Mouse (Mus musculus) T-helper 2 cell (primary cell): ENCODE results near the gene Selp.

ENCODE experiments used
- in situ Hi-C: fragments of 300-600 bp; cut with MboI, MseI; formaldehyde crosslinking; loops from one replicate; pipeline ENCODE4 v1.15.1; 2025; ENCODE audit warnings: high pct_unique_total_duplicates

The Selp gene

GRCm38 (mm10) chr1:164114947-164115493 is at the start of gene Selp:
Selp (plus strand) TSS chr1:164115264.
- in situ Hi-C loops: no loop called here

DNA sequence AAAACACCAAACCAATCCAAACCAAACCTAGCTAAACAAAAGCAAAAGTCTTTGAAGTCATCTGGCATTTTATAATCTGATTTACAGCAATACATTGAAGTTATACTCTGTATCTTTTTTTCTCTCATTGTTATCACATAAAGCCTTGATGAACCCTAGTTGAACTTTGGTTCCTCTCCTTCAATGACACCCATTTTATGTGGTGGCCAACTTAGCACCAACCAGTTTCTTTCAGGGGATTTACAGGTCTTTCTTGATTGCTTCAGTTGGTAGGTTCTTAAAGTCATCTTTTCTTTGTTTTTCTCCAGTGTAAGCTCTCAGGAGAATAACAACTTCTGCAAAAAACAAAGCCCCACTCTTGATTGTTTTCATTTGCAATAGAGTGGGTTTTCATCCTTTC is 45.8 kb upstream of the Selp start:
- in situ Hi-C loops: no loop called here

- in situ Hi-C loops: loop anchor here (10.0 kb wide), 1 partner anchor 1336 kb away; no protein-coding TSS in a partner anchor
Observed at GRCm38 (mm10) chr1:164070461-164070860, 44.6 kb upstream of the Selp start.

DNA sequence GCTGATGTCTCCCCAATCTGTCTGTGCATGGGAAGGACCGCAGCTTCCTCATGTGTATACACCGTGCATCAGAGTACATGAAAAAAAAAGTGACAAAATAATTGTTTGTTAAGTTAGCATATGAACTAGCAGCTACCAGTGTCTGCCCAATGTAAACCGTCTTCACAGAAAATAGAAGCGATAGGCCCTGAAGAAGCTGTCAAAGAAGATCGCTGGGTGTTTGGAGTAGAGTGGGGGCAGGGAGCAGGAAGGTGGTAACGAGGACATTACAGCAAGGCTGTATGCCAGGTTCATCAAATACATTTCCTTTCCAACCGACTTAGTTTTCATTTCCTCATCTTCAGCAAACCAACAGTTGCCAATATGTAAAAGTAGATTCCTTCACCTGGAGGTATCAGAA is 44.0 kb upstream of the Selp start:
- in situ Hi-C loops: loop anchor here (10.0 kb wide), 1 partner anchor 1336 kb away; no protein-coding TSS in a partner anchor

DNA sequence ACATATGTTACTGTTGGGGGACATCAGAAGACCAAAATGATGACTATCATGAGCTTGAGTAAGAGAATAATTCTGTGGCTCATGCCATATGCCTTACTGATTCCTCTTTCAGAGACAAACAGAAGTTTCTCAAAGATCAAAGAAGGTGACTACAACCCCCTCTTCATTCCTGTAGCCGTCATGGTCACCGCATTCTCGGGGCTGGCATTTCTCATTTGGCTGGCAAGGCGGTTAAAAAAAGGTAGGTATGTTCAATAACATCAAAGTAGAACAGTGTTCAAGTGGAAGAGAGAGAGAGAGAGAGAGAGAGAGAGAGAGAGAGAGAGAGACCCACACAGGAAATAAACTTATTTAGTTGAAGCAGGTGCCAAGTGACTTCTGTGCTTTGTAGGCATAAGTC is 43.1 kb upstream of the Selp start:
- in situ Hi-C loops: loop anchor here (10.0 kb wide), 1 partner anchor 1337 kb away; no protein-coding TSS in a partner anchor

DNA sequence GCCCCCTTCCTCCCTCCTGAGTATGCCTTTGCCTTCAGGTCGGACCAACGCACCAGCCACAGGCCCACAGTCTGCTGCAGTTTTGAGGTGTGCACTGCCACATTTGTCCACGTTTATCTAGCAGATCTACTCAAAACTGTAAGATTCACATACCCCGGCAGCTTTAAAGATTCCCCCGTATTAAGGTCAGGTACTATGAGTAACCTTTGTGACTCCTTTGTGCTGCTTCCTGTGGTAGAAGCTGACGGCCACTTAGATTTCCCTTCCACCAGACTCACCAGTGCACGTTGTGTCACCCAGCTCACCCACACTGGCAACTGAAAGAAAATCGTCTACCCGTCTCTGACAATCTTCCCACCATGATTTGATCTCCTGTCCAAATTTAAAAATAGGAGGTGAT is 42.0 kb upstream of the Selp start:
- in situ Hi-C loops: loop anchor here (10.0 kb wide), 1 partner anchor 1338 kb away; no protein-coding TSS in a partner anchor

DNA sequence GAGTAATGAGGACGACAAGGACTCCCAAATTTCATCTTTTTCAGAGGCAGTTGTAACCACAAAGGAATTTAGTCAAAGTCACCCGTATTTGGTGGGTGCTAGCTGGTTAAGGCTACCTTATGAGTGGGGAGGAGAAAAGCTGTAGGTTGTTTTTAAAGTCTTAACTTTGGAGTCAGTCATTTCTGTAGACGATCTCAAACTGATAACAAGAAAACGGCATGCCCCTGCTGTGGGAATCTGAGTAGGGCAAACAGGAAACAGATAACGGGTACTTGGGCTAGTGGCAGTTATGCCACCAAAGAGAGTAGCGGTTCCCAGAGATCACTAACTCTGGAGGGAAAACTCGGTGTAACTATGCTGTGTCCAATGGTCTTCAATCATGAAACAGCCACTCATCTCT is 41.3 kb upstream of the Selp start:
- in situ Hi-C loops: loop anchor here (10.0 kb wide), 1 partner anchor 1339 kb away; no protein-coding TSS in a partner anchor

GRCm38 (mm10) chr1:164074606-164075140 is 40.4 kb upstream of the Selp start:
- in situ Hi-C loops: loop anchor here (10.0 kb wide), 1 partner anchor 1340 kb away; no protein-coding TSS in a partner anchor

DNA sequence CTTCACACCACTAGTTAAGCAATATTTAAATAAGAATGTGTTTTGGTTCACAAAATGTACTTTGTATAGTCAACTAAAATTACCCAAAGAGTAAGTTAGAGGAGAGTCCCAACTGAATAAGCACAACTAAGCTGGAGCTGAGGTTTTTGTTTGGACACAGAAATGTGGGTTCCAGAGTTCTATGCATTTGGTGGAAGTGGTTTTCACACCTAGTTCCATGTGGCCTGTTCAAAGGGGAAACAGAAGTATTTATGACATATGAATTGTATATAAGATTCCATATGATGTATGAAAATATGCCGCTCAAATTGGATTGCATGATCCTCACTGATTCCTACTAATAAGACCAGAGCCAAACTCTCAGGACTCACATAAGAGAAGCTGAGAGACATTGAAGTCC is 39.6 kb upstream of the Selp start:
- in situ Hi-C loops: loop anchor here (10.0 kb wide), 1 partner anchor 1341 kb away; no protein-coding TSS in a partner anchor

DNA sequence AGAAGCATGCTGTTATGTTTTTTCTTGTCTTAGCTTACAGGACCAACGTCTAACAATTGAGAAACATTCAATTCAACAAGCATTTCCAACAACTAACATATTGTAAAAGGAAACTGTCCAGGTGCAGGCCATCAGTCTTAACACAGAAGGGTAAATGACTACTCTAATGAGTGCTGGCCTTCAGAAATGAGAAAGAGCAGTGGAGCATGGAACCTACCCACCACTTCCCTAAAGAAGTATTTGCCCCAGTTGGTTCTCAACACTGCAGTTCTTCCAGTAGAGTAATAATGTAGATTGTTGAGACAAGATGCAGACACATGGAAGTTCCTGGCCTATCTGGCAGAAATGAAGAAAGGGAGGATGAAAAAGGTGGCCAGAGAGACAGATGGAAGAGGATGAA is 38.6 kb upstream of the Selp start:
- in situ Hi-C loops: loop anchor here (10.0 kb wide), 1 partner anchor 1342 kb away; no protein-coding TSS in a partner anchor

GRCm38 (mm10) chr1:164077031-164077430 is 38.0 kb upstream of the Selp start:
- in situ Hi-C loops: loop anchor here (10.0 kb wide), 1 partner anchor 1342 kb away; no protein-coding TSS in a partner anchor

DNA sequence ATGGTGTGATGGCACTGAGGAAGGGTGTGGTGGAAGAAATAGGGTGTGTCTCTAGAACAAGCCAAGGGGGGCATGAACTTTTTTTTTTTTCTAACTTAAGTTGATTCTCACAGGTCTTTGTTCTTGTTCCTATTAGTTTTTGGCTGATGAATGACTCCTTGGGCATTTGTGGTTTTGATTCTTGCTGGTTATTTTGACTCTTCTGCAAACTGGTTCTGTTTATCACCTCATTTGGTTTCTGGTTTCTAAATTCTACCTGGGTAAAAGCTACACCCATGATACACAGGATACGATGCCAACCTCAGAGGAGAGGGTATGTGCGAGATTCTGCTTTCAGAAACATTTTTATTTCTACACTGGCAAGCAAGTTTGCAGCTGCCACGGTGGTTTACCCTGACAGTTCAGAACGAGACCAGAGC is 36.7 kb upstream of the Selp start:
- in situ Hi-C loops: loop anchor here (10.0 kb wide), 1 partner anchor 1344 kb away; no protein-coding TSS in a partner anchor

DNA sequence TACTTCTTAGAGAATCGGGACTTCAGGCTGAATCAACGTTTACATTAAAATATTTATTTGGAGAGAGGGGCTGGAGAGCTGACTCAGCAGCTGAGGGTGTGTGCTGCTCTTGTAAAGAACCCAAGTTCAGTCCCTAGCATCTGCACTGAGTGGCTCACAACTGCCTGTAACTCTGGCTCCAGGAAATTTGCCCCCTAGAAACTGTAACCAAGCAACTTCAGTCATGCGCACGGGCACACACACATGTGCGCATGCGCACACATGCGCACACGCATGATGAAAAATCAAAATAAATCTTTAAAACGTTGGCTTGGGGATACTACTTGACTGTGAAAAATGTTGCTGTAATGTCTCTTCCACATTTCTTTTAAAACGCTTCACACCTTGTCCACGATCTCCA is 36.0 kb upstream of the Selp start:
- in situ Hi-C loops: loop anchor here (10.0 kb wide), 1 partner anchor 1344 kb away; no protein-coding TSS in a partner anchor

- in situ Hi-C loops: no loop called here
Observed at GRCm38 (mm10) chr1:164083046-164083445, 32.0 kb upstream of the Selp start.

GRCm38 (mm10) chr1:164086797-164087196 is 28.3 kb upstream of the Selp start:
- in situ Hi-C loops: no loop called here

- in situ Hi-C loops: no loop called here
Observed at GRCm38 (mm10) chr1:164087872-164088271, 27.2 kb upstream of the Selp start.

DNA sequence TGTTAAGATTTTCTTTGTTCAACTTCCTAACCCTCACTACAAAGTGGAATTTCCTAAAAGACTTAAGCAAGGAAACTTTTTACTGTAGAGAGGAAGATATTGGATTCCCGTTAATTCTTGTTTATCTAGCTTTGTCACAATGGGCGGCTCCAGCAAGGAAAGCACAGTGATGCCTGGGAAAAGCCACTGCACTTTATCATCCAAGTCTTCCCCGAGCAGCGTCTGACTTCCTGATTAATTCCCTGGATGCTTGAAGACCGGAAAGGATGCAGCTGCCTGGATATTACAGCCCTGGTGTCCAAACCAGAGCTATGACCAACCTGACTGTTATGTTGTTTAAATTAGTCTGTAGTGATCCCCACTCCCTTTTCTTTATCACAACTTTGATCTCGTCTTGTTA is 18.3 kb upstream of the Selp start:
- in situ Hi-C loops: no loop called here

DNA sequence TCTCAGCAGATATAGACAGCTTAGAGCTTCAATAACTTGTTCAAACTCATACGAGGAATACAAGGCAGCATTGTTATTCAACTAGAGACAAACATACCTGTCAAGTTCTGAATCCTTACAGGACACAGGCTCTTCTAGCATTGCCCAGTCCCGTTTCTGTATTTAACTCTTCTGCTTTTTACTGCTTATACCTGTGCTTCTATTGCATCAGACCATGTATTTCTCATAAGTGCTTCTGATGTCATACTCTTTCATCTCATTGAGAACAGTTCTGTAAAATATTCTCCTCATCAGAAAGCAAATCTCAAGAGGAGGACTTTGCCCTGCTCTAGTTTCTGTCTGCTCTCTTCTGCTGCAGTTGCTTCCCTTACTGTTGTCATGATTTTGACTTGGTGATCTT is 17.2 kb upstream of the Selp start:
- in situ Hi-C loops: no loop called here

DNA sequence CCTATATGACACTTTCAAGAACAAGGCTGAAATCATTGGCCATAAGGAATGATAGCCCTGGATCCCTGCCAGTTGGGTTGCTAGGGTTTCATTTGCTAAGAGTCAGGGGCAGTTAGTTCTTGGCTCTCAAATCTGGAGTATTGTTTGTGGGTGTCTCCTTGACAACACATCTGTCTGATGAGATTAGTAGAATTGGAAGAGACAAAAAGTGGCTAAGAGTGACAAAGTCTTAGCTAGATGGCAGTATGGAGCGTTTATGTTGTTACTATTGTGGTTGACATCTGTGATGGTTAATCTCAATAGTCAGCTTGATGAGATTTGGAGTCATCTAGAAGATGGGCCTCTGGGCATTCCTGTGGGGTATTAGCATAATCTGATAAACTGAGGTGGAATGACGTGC is 16.7 kb upstream of the Selp start:
- in situ Hi-C loops: no loop called here

DNA sequence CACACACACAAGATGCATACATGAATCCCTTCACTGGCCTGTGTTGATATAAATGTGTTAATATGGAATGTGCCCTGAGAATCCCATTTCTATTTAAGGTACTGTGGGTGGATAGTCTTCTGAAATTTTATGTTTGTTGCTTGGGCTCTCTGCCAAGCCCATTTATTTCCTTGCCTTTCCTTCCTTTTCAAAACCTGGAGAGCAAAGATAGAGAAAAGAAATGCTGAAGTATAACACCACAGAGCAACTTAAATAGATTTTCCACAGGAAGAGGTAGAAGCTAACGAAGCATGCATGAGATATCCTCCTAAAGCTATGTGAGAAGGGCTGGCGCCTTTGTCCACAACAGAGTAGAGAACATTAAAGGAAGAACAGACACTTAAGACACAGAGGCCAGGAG is 5.3 kb upstream of the Selp start:
- in situ Hi-C loops: no loop called here

GRCm38 (mm10) chr1:164110591-164111329 is 4.3 kb upstream of the Selp start:
- in situ Hi-C loops: no loop called here

GRCm38 (mm10) chr1:164114280-164114679 is 784 bp upstream of the Selp start:
- in situ Hi-C loops: no loop called here
